Mouse (Mus musculus): ENCODE measurements around the gene Tmem260.

- no peak for TF ChIP-seq CTCF (IDR thresholded peaks at IDR 0.05; ENCODE audit: low read depth)
- TF ChIP-seq EP300 (IDR thresholded peaks at IDR 0.05; ENCODE audit: low read depth) = no peak
Measured at GRCm38 (mm10) chr14:48553754-48554153, 107.8 kb downstream of the Tmem260 start.

Measured in heart, postnatal 0 days (tissue).